Mouse (Mus musculus) heart, adult 18-20 months (tissue): ENCODE measurements around the gene Gk5. TPM values are rescaled to one million over a fixed set of nuclear protein-coding genes. Genes with fewer than 3 reads are reported as not detected.
A peak's percentile ranks its signal among the peaks of the same experiment; 100 is the strongest.
"Not testable (repeated sequence)": the region's sequence is repeated elsewhere in the genome, so short reads cannot be mapped to it uniquely, and the experiment has no call there.

ENCODE experiments used
- DNase-seq, 2 experiments: peaks; one replicate each; pipeline ENCODE4 v3.0.0; 2021 to 2022; ENCODE audit warnings: mixed read lengths in 1 of 2
- long read RNA-seq, 2 experiments: library from polyadenylated mRNA; stranded (forward); transcript quantifications; one replicate each; pipeline ENCODE4 v2.0.0; 2021
- total RNA-seq, 2 experiments: library from RNA; stranded (reverse); gene quantifications; 2 replicates each; pipeline ENCODE4 v1.2.3; 2021

Gene Gk5
- total RNA-seq, result 1 to 10 TPM; 1.7 to 2.4 TPM
- long read RNA-seq, experiment 1, result 0 reads
- long read RNA-seq, experiment 2, result 0 reads

GRCm38 (mm10) chr9:96118861-96119772 lies at the start of gene Gk5:
Gene Gk5, plus strand, starts transcription at chr9:96119362.
- peak; percentile 97 to 100 for DNase-seq

DNA sequence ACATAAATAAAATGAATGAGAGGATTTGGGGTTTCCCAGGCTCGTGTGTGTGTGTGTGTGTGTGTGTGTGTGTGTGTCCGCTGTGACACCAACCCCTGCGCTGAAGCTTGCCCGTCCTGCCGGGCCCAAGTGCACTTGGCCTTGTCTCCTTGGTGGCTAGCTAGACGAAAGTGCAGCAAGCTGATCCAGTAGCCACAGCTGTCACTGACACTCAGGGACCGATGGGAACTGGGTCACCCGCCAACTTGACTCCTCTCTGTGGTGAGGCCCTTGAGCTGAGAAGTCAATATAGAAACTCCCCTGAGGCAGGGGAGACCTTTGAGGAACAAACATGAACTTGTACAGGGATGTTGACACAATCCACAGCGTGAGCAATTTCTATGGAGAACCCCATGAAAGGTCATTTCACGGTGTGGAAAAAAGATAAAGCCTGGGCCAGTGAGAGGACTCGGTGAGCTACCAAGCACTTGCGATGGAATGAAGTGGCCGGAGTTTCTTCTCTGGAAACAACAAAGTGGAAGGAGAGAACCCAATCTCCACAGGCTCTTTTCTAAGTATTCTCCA lies 40.3 kb upstream of the Gk5 start:
- no peak for DNase-seq

DNA sequence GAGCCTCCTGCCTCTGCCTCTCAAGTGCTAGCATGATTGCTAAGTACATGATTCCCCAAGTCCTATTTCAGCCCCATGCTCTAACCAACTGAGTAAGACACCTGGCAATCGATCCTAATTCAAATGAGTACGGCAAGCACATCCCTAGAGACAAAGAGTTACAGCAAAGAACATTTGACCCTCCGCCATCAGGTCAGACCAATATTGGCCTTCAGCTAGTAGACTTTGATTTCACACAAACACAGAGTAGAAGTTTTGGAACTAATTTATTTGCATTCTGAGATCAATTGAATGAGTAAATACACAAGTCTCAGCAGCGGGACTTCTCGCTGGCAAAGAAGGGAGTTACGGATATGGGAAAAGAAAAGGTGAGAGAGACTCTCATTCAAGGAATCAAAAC lies 33.9 kb upstream of the Gk5 start:
- DNase-seq, result no peak

DNA sequence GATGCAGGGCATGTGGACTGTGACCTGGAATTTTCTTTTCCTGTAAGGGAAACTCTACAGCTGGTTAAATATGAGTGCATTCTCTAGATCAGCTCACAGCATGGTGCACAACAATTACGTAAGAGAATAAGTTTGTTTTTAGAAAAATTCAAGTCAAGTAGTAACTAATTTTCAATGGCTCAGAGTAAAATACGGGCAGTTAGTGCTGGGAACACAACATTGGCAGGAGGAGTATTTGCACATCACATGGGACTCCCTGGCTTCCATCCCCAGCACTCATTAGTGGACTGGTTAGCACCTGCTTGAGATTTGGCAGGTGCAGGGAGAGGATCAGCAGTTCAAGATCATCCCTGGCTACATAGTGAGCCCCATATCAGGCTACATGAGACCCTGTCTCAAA lies 31.5 kb upstream of the Gk5 start:
- no peak for DNase-seq

DNA sequence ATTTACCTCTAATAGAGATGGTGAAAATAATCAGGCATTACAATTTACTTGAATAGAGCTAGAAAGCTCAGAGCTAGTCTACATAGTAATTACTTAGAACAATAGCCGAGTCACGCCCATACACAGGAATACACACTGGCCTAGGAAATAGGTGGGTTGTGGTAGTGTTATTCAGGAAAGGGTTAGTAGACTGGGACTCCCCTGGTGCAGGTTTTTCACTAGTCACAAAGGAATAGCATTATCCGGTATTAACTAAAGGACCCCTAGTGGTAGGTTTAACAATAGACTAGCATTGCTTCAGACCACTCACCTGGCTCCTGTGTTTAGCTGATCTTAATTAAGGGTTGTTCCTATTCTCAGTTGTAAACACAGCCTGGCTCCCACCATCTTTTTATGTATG lies 30.7 kb upstream of the Gk5 start:
- not testable (repeated sequence) for DNase-seq

- DNase-seq, result not testable (repeated sequence)
These were observed 26.5 kb upstream of the Gk5 start for GRCm38 (mm10) chr9:96092637-96093036.

DNA sequence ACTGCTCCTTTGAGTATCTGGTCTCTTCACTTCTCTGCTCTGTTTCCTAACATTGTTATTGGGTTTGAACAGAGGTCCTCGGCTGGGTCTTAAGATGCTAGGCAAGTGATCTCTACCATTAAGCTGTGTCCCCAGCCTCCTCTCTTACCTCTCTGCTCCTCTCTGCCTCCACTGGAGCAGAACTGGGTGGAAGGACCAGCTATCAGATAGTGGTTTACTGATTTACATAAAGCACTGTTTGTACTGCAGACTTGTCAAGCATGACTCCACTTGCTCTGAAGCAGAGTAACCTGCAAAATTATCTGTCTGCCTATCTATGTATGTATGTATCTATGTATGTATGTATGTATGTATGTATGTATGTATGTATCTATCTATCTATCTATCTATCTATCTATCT lies 25.9 kb upstream of the Gk5 start:
- DNase-seq, result no peak

GRCm38 (mm10) chr9:96094341-96094740 lies 24.8 kb upstream of the Gk5 start:
- DNase-seq, result no peak

GRCm38 (mm10) chr9:96095192-96095591 lies 24.0 kb upstream of the Gk5 start:
- DNase-seq, result no peak

- DNase-seq, result no peak
These were observed 16.3 kb upstream of the Gk5 start for GRCm38 (mm10) chr9:96102846-96103245.

GRCm38 (mm10) chr9:96112879-96113361 lies 6.2 kb upstream of the Gk5 start:
- DNase-seq, result no peak

- DNase-seq, result no peak
These were observed 2.4 kb upstream of the Gk5 start for GRCm38 (mm10) chr9:96116801-96117200.

DNA sequence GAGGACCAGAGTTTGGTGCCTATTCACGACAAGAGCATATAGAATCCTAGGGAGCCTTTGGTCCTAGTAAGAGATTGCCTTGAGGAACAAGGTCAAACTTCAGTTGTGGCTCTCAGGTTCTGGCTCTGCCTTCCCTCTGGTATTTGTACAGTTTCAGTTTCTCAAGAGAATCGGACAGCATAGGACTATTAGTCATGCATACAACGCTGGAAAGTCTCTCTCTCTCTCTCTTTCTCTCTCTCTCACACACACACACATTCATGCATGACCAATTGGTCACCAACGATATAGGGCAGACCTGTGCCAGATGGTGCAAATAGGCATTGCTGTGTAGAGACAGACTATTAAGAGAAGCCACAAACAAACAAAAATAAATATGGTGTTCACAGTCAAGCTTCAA lies 946 bp upstream of the Gk5 start:
- no peak for DNase-seq

- DNase-seq, result no peak
These were observed 8.8 kb downstream of the Gk5 start for GRCm38 (mm10) chr9:96127972-96128371.

GRCm38 (mm10) chr9:96132956-96133603 lies 13.9 kb downstream of the Gk5 start:
- DNase-seq, result no peak

DNA sequence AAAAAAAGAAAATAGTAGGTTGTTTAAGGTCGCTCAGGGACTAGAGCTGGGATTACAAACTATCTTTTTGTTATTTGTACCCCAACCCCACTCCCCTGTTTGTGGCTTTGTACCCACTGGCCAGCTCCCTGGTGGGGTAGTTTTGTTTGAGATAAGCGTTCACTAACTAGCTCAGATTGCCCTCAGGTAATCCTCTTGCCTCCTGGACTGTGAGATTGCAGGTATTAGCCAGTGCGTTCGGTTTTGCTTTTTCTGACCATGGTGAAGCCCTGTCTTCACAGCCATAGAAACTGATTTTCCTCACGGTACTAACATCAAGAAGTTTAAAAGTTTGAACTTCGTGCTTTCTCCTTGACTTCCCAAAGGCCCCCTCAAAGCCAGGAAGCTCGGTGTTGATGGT lies 15.3 kb downstream of the Gk5 start:
- no peak for DNase-seq

DNA sequence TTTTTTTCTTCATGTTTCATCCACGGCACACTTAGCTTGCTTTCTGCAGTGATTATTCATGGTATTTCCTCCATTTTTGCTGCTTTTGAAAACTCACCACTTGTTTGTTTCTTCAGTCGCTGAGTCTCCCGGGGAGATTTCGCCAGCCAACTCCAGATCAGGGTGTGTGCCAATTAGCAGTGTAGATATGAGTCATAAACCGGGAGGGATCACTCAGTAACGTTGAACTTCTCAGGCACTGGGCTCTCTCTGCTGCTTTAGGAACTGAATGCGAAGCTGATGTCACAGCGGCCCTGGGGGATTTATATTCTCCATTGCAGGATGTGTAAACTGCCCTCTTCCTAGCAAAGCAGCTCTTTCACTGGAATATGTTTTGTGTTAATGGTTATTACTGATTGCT lies 15.8 kb downstream of the Gk5 start:
- DNase-seq, result peak; percentile 78 to 89

GRCm38 (mm10) chr9:96135461-96135860 lies 16.3 kb downstream of the Gk5 start:
- no peak for DNase-seq

DNA sequence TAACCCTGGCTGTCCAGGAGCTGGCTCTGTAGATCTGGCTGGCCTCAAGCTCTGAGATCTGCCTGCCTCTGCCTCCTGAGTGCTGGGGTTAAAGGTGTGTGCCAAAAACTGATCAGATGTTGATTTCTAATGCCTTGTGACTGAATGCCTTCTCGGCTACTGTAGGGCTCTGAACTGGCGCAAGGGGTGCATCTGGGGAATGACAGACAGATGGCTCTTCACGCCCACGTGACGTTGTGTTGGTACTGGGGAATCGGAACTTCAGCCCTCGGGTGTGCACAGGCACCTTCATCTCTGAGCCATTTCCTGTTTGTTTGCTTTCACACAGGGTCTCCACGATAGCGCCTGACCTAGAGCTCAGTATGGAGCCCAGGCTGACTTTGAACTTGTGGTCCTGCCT lies 19.8 kb downstream of the Gk5 start:
- no peak for DNase-seq

DNA sequence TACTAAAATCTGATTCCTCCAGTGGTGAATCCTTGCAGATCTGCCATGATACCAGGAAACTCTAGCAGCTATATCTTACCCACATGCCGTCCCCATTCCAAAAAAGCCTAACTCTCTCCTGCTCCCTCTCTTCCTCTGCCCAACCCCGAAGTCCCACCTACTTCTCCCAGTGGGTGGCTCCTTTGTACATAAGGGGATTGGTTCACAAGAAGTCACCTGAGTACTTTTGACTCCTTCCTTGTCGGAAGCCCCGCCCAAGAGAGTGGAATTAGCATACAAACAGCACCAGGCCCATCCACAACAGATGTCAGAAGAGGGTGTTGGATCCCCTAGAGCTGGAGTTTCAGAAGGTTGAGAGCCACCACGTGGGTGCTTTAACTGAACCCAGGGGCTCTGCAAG lies 20.7 kb downstream of the Gk5 start:
- DNase-seq, result no peak

GRCm38 (mm10) chr9:96140931-96141330 lies 21.8 kb downstream of the Gk5 start:
- DNase-seq, result peak in 1 of 2 experiments; percentile 22

GRCm38 (mm10) chr9:96142499-96142898 lies 23.3 kb downstream of the Gk5 start:
- DNase-seq, result no peak

DNA sequence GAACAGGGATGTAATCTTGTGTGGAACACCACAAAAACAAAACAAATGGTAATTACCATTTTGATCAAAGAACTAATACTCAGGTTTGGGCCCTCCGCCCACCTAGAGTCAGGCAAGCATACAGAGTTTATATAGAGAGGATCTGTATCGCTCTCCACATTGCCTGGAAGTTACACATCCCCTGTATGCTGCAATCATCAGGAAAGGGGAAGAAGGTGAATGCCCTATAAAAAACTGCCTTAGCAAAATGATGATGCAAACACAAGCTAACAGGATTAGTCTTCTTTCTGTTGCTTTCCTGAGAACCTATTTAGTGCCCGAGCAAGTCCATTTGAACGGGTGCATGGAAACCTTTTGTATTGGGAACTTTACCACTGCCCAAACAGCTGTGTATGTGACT lies 24.5 kb downstream of the Gk5 start:
- no peak for DNase-seq
